Mouse (Mus musculus) cerebellum, adult 2 months (tissue): ENCODE measurements around the gene Ccdc137.

Experiments
- CTCF ChIP-seq: fragments of 200-500 bp; IDR thresholded peaks from 2 replicates; pipeline ENCODE4 v1.5.1; 2011; ENCODE audit warnings: low read depth, mild to moderate bottlenecking, control low read depth, low read length, moderate library complexity, borderline replicate concordance; ENCODE audit not compliant: insufficient read depth
- POLR2A ChIP-seq: fragments of 200-500 bp; IDR thresholded peaks from 2 replicates; pipeline ENCODE4 v1.6.1; 2011; ENCODE audit warnings: low read length, control low read depth, borderline replicate concordance; ENCODE audit not compliant: insufficient read depth

DNA sequence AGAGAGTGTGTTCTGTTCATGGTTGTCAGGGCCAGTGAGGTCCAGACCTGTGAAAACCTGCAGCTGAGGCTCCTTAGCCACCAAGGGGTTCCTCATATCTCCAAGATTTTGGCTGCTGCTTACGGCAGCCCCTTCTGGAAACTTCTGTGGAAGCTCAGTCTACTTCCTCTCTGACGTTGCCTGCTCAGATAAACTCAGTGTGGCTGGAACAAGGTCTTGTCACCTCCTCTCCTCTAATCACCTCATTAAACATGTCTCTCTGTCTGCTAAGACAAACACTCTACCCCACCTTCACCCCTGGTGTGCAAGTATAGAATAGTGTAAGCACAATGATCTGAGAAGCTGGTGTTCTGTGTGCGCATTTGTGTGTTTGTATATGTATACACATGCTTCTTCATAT is 12.4 kb upstream of the Ccdc137 start:
- TF ChIP-seq CTCF, result no peak
- no peak for TF ChIP-seq POLR2A
